Mouse (Mus musculus): ENCODE results near the gene Anapc15-ps. TPM values are rescaled to one million over a fixed set of nuclear protein-coding genes. Genes with fewer than 3 reads are reported as not detected.
A peak's percentile ranks its signal among the peaks of the same experiment; 100 is the strongest.

The Anapc15-ps gene
- polyA plus RNA-seq, 1 experiment from 2014 or later: not detected

DNA sequence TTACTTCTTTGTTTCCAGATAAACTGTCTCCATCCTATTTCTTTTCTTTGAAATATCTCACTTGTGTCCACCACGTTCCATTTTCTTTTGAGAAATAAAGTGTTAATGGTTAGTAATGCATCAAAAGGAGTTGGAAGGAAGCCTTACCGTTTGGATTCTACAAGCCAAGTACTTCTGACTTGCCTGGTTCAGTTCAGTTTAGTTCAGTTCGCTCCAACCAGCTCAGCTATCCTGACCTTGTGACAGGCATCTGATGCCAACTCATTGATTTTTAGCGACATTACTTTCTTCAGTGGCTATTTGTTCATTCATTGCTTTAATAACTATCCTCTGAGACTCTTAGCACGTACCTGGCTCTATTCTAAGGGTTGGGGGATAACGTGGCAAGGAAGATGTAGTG is 42.4 kb upstream of the Anapc15-ps start:
- Histone ChIP-seq H3K9ac (ENCODE audit: low read depth, low read length) (no peak overlapping the region), H3K36me3 (ENCODE audit: insufficient read depth, low read length) (no peaks in the 10 kb centered on the region), H3K4me3 (replicated peaks; ENCODE audit: low read depth, low read length) (no peak overlapping the region), H3K27ac (no peak overlapping the region), H3K9me3 (replicated peaks; ENCODE audit: low read length) (no peaks in the 10 kb centered on the region), H3K4me2 (ENCODE audit: low read length) (no peak overlapping the region), H3K4me1 (replicated peaks; ENCODE audit: insufficient read depth, low read length) (0 out of 2 replicates have a peak, but pooled peaks cover 5% of the 10 kb centered on the region), H3K27me3 (ENCODE audit: insufficient read depth, low read length) (no peaks in the 10 kb centered on the region)
- DNase-seq (ENCODE audit: low spot score) (no peak), ATAC-seq (replicated peaks; ENCODE audit: low FRiP score, low read depth) (no peak)
- TF ChIP-seq CTCF (IDR thresholded peaks at IDR 0.05; ENCODE audit: low read depth): no peak
- WGBS: 48% methylated on average over 6 of the region's 6 CpGs

DNA sequence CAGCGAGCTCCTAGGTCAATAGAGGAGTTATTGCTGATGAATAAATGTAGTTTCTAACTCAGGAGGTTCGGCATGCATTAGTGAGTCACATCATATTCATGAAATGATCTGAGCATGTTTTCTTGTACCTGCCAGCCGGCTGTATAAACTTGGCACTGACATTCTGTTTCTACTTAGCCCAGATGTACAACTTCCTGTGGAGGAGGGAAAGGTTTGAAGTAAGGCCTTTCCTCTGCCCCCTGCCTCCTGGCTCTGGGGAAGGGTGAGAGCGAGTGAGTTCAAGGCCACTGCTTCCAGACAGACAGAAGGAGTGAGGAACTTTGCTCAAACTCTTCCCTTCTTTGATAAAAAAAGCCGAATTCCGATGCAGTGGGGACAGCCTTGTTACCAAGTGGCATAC is 39.0 kb upstream of the Anapc15-ps start:
- ATAC-seq (replicated peaks; ENCODE audit: low FRiP score, low read depth) (no peak), DNase-seq (ENCODE audit: low spot score) (no peak)
- H3K4me1 ChIP-seq (replicated peaks; ENCODE audit: insufficient read depth, low read length): peaks cover 12% of the 10 kb centered on the region; the same call in 1 of the 2 replicates
- H3K9ac ChIP-seq (ENCODE audit: low read depth, low read length): no peak overlapping the region
- no peak overlapping the region for H3K4me2 ChIP-seq (ENCODE audit: low read length)
- no peaks in the 10 kb centered on the region for H3K27me3 ChIP-seq (ENCODE audit: insufficient read depth, low read length)
- TF ChIP-seq CTCF (IDR thresholded peaks at IDR 0.05; ENCODE audit: low read depth): no peak
- 47% methylated on average over 6 of the region's 6 CpGs for WGBS
- no peak overlapping the region for H3K4me3 ChIP-seq (replicated peaks; ENCODE audit: low read depth, low read length)
- H3K9me3 ChIP-seq (replicated peaks; ENCODE audit: low read length): no peaks in the 10 kb centered on the region
- H3K36me3 ChIP-seq (ENCODE audit: insufficient read depth, low read length): no peaks in the 10 kb centered on the region
- no peak overlapping the region for H3K27ac ChIP-seq

DNA sequence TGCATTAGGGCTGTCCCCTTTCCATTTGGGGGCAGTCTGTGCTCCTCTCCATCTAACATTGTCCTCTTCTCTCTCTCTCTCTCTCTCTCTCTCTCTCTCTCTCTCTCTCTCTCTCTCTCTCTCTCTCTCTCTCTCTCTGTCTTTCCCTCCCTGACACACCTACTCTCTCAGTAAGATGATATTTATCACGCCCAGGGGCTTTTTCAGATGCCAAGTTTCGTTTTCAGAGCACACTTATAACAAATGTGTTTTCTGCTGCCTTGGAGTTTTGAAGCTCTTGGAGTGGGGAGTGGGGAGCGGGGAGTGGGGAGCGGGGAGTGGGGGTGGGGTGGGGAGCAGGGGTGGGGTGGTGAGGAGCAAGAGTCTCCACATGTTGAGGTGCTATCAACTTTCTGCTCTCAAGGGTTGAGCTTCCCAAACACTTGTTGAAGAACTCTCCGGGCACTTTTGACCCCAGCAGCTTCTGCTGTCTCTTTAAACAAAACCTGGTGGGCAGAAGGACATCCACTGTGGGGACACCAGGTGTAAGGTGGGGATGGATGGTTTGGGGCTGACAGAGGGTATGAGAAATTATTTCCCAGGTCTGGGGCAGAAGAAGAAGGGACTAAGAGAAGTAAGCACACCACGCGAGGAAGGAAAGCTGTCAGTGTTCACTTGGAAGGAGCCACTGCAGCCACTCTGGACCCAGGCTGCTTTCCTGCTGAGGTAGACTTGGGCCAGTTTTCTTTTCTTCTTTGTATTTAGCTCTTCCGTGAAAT is 36.8 kb upstream of the Anapc15-ps start:
- no peak for DNase-seq (ENCODE audit: low spot score)
- Histone ChIP-seq H3K4me1 (replicated peaks; ENCODE audit: insufficient read depth, low read length) (peaks cover 12% of the 10 kb centered on the region; the same call in 1 of the 2 replicates), H3K9me3 (replicated peaks; ENCODE audit: low read length) (no peaks in the 10 kb centered on the region), H3K27me3 (ENCODE audit: insufficient read depth, low read length) (no peaks in the 10 kb centered on the region), H3K4me3 (replicated peaks; ENCODE audit: low read depth, low read length) (no peak overlapping the region), H3K36me3 (ENCODE audit: insufficient read depth, low read length) (no peaks in the 10 kb centered on the region), H3K9ac (ENCODE audit: low read depth, low read length) (no peak overlapping the region), H3K27ac (no peak overlapping the region), H3K4me2 (ENCODE audit: low read length) (no peak overlapping the region)
- no peak for TF ChIP-seq CTCF (IDR thresholded peaks at IDR 0.05; ENCODE audit: low read depth)
- 59% methylated on average over 8 of the region's 8 CpGs for WGBS
- ATAC-seq (replicated peaks; ENCODE audit: low FRiP score, low read depth): no peak

DNA sequence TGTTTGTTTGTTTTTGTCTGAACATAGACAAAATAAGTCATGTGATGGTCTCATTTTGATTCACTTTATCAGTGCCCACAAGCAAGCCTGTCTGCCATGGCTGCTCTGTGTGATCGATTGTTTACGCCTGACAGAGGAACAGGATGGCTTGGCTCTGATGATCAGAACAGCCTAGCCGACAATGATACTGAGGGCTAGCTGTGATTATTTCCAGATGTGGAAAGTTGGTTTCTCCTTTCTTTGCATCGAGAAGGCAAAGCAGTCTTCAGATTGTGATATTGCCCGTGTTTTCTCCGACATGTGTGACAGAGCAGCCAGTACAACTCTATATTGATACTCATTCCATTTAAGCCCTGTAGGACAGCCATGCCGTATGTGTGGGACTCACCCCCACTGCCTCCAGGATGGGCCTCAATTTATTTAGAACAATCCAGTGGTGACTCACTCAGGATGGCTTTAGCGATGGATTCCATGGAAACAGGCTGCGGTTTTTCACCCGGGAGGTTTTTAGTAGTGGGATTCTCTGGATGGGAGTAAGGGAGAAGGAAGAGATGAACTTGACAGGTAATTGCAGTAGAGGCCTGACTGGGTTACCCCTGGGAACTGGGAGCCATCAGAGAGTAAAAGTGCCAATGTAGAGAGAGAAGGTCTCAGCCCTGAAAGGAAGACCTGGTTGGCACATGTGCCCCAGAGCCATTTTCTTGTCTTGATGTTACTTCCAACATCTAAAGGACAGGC is 36.1 kb upstream of the Anapc15-ps start:
- Histone ChIP-seq H3K27me3 (ENCODE audit: insufficient read depth, low read length) (no peaks in the 10 kb centered on the region), H3K9ac (ENCODE audit: low read depth, low read length) (no peak overlapping the region), H3K4me1 (replicated peaks; ENCODE audit: insufficient read depth, low read length) (peaks cover 12% of the 10 kb centered on the region; the same call in 1 of the 2 replicates), H3K4me2 (ENCODE audit: low read length) (no peak overlapping the region), H3K27ac (no peak overlapping the region), H3K9me3 (replicated peaks; ENCODE audit: low read length) (no peaks in the 10 kb centered on the region), H3K36me3 (ENCODE audit: insufficient read depth, low read length) (no peaks in the 10 kb centered on the region), H3K4me3 (replicated peaks; ENCODE audit: low read depth, low read length) (no peak overlapping the region)
- WGBS: 65% methylated on average over 10 of the region's 10 CpGs
- TF ChIP-seq CTCF (IDR thresholded peaks at IDR 0.05; ENCODE audit: low read depth): no peak
- no peak for ATAC-seq (replicated peaks; ENCODE audit: low FRiP score, low read depth)
- DNase-seq (ENCODE audit: low spot score): no peak

DNA sequence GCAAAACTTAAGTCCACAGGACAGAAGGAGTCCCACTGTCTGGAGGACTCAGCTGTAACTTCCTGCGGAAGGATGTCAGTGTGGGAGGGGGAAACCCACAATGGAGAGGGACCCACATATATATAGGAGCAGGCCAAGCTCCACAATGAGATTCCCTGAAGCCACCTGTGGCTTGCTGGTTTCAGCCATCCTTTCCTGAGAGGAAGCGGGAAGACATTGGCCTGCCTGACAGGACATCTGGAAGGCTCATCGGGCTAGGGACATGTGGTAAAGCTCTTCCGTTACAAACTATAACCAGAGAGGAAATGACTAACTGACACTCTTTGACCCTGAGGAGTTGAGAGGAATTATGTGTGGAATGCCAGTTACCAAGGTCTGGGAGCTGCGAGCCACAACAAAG is 34.8 kb upstream of the Anapc15-ps start:
- Histone ChIP-seq H3K36me3 (ENCODE audit: insufficient read depth, low read length) (no peaks in the 10 kb centered on the region), H3K9me3 (replicated peaks; ENCODE audit: low read length) (no peaks in the 10 kb centered on the region), H3K4me3 (replicated peaks; ENCODE audit: low read depth, low read length) (no peak overlapping the region), H3K27me3 (ENCODE audit: insufficient read depth, low read length) (no peaks in the 10 kb centered on the region), H3K27ac (peak overlapping the region; percentile 3; the same call in 1 of the 2 replicates), H3K4me1 (replicated peaks; ENCODE audit: insufficient read depth, low read length) (peaks cover 12% of the 10 kb centered on the region; the same call in 1 of the 2 replicates), H3K9ac (ENCODE audit: low read depth, low read length) (no peak overlapping the region), H3K4me2 (ENCODE audit: low read length) (no peak overlapping the region)
- ATAC-seq (replicated peaks; ENCODE audit: low FRiP score, low read depth) (peak; percentile 61; the same call in 1 of the 2 replicates), DNase-seq (ENCODE audit: low spot score) (peak; percentile 83)
- 38% methylated on average over 5 of the region's 5 CpGs for WGBS
- no peak for TF ChIP-seq CTCF (IDR thresholded peaks at IDR 0.05; ENCODE audit: low read depth)

DNA sequence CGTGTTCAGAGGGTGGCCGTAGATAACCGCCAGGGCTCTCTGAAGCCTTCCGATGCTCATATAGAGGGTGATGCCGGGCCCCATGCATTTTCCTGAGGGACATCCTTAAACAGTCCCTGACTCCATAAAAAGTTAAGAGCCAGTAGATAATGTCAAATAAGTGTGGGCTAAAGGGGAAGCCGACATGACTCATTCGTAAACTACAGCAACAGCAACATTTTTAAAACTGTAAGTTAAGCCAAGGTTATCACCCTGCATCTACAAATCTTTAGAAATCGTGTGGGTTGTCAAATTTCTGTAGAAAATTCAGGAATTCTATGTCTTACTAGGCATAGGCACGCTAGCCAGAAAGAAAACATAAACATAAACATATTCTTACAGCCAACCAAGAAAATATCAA is 33.6 kb upstream of the Anapc15-ps start:
- Histone ChIP-seq H3K36me3 (ENCODE audit: insufficient read depth, low read length) (no peaks in the 10 kb centered on the region), H3K4me2 (ENCODE audit: low read length) (no peak overlapping the region), H3K27me3 (ENCODE audit: insufficient read depth, low read length) (no peaks in the 10 kb centered on the region), H3K27ac (no peak overlapping the region), H3K4me3 (replicated peaks; ENCODE audit: low read depth, low read length) (no peak overlapping the region), H3K4me1 (replicated peaks; ENCODE audit: insufficient read depth, low read length) (peaks cover 10% of the 10 kb centered on the region; the same call in 1 of the 2 replicates), H3K9ac (ENCODE audit: low read depth, low read length) (no peak overlapping the region), H3K9me3 (replicated peaks; ENCODE audit: low read length) (no peaks in the 10 kb centered on the region)
- ATAC-seq (replicated peaks; ENCODE audit: low FRiP score, low read depth) (no peak), DNase-seq (ENCODE audit: low spot score) (no peak)
- 73% methylated on average over 9 of the region's 9 CpGs for WGBS
- TF ChIP-seq CTCF (IDR thresholded peaks at IDR 0.05; ENCODE audit: low read depth): no peak
